Mouse (Mus musculus) erythroblast, embryonic 14.5 days (primary cell): ENCODE data around the gene Serinc4.
"Not testable (repeated sequence)": the region's sequence is repeated elsewhere in the genome, so short reads cannot be mapped to it uniquely, and the experiment has no call there.

Source experiments
- GATA1 ChIP-seq: IDR thresholded peaks from 2 replicates; pipeline ENCODE4 v1.6.1; 2012; ENCODE audit warnings: low read length, inconsistent platforms, mixed read lengths
- TAL1 ChIP-seq: IDR thresholded peaks from 3 replicates; pipeline ENCODE4 v1.6.1; 2012; ENCODE audit warnings: low read length, inconsistent platforms, mixed read lengths

DNA sequence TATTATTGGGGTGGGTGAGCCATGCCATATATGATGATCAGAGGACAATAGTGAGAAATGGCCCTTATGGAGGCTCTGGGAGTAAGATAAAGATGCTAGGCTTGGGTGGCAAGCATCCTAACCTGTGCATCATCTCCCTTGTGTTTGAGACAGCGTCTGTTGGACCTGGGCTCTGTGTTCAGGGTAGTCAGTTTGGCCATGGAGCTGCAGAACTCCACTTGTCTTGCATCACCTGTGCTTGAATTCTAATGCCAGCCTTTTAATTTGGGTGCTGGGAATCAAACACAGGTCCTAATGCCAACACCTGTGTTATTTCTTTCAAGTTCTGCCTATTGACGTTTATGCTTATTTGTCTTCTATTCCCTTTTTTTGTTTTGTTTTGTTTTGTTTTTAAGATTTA is 18.7 kb upstream of the Serinc4 start:
- not testable (repeated sequence) for TF ChIP-seq GATA1, TAL1
